Mouse (Mus musculus): ENCODE measurements around the gene Trp53inp2.

GRCm38 (mm10) chr2:155400276-155400675 lies 19.4 kb downstream of the Trp53inp2 start:
- TF ChIP-seq CTCF (IDR thresholded peaks at IDR 0.05; ENCODE audit: borderline replicate concordance, insufficient read depth, low read depth, low read length) (no peak), POLR2A (IDR thresholded peaks at IDR 0.05; ENCODE audit: borderline replicate concordance, insufficient read depth, low read length) (no peak)

Data from cerebellum, adult 2 months (tissue).